Mouse (Mus musculus) lung, postnatal 0 days (tissue): ENCODE measurements around the gene Akap14. TPM values are rescaled to one million over a fixed set of nuclear protein-coding genes. Genes with fewer than 3 reads are reported as not detected.
"Not testable (repeated sequence)": the region's sequence is repeated elsewhere in the genome, so short reads cannot be mapped to it uniquely, and the experiment has no call there.

Experiments
- ATAC-seq: fragments of 200-750 bp; cut with Nextera tagmentation; 2 replicates; pipeline ENCODE4 v1.8.0; 2017; ENCODE audit warnings: moderate library complexity
- DNase-seq: peaks from one replicate; pipeline ENCODE4 v3.0.0-alpha.2; 2016; ENCODE audit warnings: low spot score
- H3K27ac ChIP-seq: fragments of 300-500 bp; sonication (generic); 2 replicates; pipeline ENCODE4 v1.5.1; 2014; ENCODE audit warnings: antibody characterized with exemption, mild to moderate bottlenecking, low read length, mixed read lengths
- H3K27me3 ChIP-seq: fragments of 300-500 bp; sonication (generic); replicated peaks from 2 replicates; pipeline ENCODE4 v1.6.1; 2014; ENCODE audit warnings: low read length, mixed read lengths; ENCODE audit not compliant: insufficient read depth
- H3K36me3 ChIP-seq: fragments of 300-500 bp; sonication (generic); 2 replicates; pipeline ENCODE4 v1.6.1; 2014; ENCODE audit warnings: low read length, mixed read lengths; ENCODE audit not compliant: insufficient read depth
- H3K4me1 ChIP-seq: fragments of 300-500 bp; sonication (generic); 2 replicates; pipeline ENCODE4 v1.6.1; 2014; ENCODE audit warnings: antibody characterized with exemption, low read depth, low read length, mixed read lengths; ENCODE audit not compliant: insufficient read depth
- H3K4me2 ChIP-seq: fragments of 300-500 bp; sonication (generic); replicated peaks from 2 replicates; pipeline ENCODE4 v1.6.1; 2014; ENCODE audit warnings: low read depth, mild to moderate bottlenecking, low read length, moderate library complexity, mixed read lengths
- H3K4me3 ChIP-seq: fragments of 300-500 bp; sonication (generic); 2 replicates; pipeline ENCODE4 v1.5.1; 2014; ENCODE audit warnings: low read depth, low read length
- H3K9ac ChIP-seq: fragments of 300-500 bp; sonication (generic); replicated peaks from 2 replicates; pipeline ENCODE4 v1.6.1; 2014; ENCODE audit warnings: low read depth, mild to moderate bottlenecking
- H3K9me3 ChIP-seq: fragments of 300-500 bp; sonication (generic); 2 replicates; pipeline ENCODE4 v1.6.1; 2016; ENCODE audit warnings: low read length, mixed read lengths
- CTCF ChIP-seq: IDR thresholded peaks from 2 replicates; pipeline ENCODE4 v1.5.1; 2016; ENCODE audit warnings: antibody characterized with exemption, mild to moderate bottlenecking
- EP300 ChIP-seq: IDR thresholded peaks from 2 replicates; pipeline ENCODE4 v1.6.1; 2016; ENCODE audit warnings: antibody characterized with exemption, mild to moderate bottlenecking, control low read depth
- WGBS: fragments of 180-500 bp; shearing (Covaris S2); extraction: QIAGEN DNeasy Blood & Tissue Kit; methylation state at CpG from one replicate; pipeline ENCODE4 v1.1.7; 2014; 5-methylcytosine and 5-hydroxymethylcytosine counted together
- polyA plus RNA-seq: library from polyadenylated mRNA; unstranded; fragments of >200 nt; fragmentation: Nextera tagmentation; extraction: Ambion mirVana; gene quantifications from 2 replicates; pipeline ENCODE4 v1.2.1, GENCODE M21; 2015

Akap14 gene
- 2.1 and 3.2 TPM in 2 replicates for polyA plus RNA-seq

DNA sequence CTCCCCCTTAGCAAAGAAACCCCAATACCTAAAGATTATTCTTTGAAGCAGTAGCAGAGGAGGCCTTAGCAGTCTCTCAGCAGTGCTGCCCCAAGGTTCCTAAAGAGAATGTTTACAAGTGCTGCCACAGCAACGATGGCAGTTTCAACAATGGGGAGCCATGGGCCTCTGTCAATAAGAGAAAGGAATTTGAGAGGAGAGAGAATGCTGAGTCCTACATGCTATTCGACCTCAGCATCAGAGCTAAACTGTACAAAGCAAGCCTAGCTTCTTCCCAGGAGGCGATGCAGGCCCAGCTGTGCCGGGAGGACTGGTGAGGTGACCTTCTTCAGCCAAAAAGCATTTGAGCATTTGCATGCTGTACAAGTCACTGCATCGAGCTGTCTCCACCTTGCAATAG lies at the start of gene Akap14:
Gene Akap14, minus strand, starts transcription at position 101 of the 400 bp plus-strand sequence.
- Histone ChIP-seq H3K9me3 (no peaks in the 10 kb centered on the region), H3K36me3 (no peaks in the 10 kb centered on the region), H3K4me1 (no peaks in the 10 kb centered on the region), H3K27me3 (no peaks in the 10 kb centered on the region), H3K9ac (no peak within 1 kb of the TSS), H3K4me2 (no peak within 1 kb of the TSS), H3K27ac (no peak within 1 kb of the TSS), H3K4me3 (no peak within 1 kb of the TSS)
- DNase-seq (no peak), ATAC-seq (no peak)
- WGBS: 53% methylated on average over 5 of the region's 5 CpGs
- TF ChIP-seq EP300 (no peak), CTCF (no peak)

DNA sequence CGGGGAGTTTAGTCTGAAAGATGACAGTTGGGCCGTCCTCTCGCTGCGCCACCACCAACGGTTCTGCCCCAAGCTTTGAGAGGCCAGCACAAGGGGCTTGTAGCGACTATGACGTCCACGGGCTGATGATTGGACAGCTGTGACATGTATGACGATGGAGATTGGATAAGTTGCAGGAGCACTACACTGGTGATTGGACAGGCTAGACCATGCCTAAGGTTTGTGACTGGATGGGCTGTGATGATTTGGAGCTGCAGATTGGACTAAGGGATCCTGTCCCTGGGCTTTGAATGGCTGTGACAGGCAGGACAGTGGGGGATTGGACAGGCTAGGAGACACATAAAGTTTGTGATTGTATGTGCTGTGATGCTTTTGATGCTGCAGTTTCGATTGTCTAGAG lies 42.3 kb upstream of the Akap14 start, which contains the start of gene Gm9:
Gene Gm9, minus strand, starts transcription at position 101 of the 400 bp plus-strand sequence.
- H3K36me3 ChIP-seq: no peaks in the 10 kb centered on the region
- 79% methylated on average over 10 of the region's 10 CpGs for WGBS
- DNase-seq (no peak), ATAC-seq (no peak)
- H3K4me2 ChIP-seq: no peak within 1 kb of the TSS
- H3K9me3 ChIP-seq: no peaks in the 10 kb centered on the region
- H3K27me3 ChIP-seq: no peaks in the 10 kb centered on the region
- H3K9ac ChIP-seq: no peak within 1 kb of the TSS
- no peak within 1 kb of the TSS for H3K4me3 ChIP-seq
- no peak within 1 kb of the TSS for H3K27ac ChIP-seq
- TF ChIP-seq EP300 (no peak), CTCF (no peak)
- H3K4me1 ChIP-seq: no peaks in the 10 kb centered on the region

DNA sequence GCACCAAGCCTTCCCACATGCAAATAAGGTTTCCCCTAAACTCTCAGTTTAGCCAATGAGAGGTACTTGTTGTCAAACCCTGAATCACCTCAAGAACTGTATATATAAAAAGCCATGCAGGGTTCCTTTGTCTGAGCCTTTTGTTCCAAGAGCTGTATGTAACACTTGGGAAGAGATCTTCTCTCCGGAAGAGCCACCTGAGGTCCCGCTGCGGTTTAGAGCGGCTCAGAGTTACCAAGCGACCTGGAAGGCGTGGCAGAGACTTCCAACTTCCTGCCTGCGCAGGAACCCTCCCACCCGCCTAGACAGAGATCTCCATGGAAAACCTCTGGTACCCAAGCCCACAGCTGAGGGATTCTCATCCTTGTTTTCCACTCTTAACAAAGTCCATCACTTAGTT lies 30.0 kb upstream of the Akap14 start:
- Histone ChIP-seq H3K9me3 (no peaks in the 10 kb centered on the region), H3K4me1 (no peaks in the 10 kb centered on the region), H3K36me3 (no peaks in the 10 kb centered on the region), H3K9ac (no peak overlapping the region), H3K27me3 (no peaks in the 10 kb centered on the region), H3K4me2 (no peak overlapping the region), H3K27ac (no peak overlapping the region), H3K4me3 (no peak overlapping the region)
- 56% methylated on average over 8 of the region's 8 CpGs for WGBS
- ATAC-seq: no peak
- no peak for DNase-seq
- TF ChIP-seq EP300 (no peak), CTCF (no peak)

DNA sequence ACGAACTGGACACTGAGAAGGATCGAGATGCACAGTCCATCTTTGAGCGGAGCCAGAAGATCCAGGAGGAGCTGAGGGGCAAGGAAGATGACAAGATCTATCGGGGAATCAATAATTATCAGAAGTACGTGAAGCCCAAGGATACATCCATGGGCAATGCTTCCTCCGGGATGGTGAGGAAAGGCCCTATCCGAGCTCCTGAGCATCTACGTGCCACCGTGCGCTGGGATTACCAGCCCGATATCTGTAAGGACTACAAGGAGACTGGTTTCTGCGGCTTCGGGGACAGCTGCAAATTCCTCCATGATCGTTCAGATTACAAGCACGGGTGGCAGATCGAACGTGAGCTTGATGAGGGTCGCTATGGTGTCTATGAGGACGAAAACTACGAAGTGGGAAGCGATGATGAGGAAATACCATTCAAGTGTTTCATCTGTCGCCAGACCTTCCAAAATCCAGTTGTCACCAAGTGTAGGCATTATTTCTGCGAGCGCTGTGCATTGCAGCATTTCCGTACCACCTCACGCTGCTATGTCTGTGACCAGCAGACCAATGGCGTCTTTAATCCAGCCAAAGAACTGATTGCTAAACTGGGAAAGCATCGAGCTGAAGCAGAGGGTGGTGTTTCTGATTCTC lies 23.2 kb upstream of the Akap14 start:
- Histone ChIP-seq H3K4me1 (no peaks in the 10 kb centered on the region), H3K9me3 (no peaks in the 10 kb centered on the region), H3K36me3 (no peaks in the 10 kb centered on the region), H3K4me3 (peak overlapping the region; percentile 52), H3K27me3 (no peaks in the 10 kb centered on the region), H3K27ac (peak overlapping the region; percentile 32; the same call in 1 of the 2 replicates), H3K9ac (peak overlapping the region; percentile 23; the same call in 1 of the 2 replicates), H3K4me2 (peak overlapping the region; percentile 61)
- ATAC-seq (no peak), DNase-seq (no peak)
- TF ChIP-seq EP300 (no peak), CTCF (no peak)
- WGBS: 17% methylated on average over 28 of the region's 28 CpGs

DNA sequence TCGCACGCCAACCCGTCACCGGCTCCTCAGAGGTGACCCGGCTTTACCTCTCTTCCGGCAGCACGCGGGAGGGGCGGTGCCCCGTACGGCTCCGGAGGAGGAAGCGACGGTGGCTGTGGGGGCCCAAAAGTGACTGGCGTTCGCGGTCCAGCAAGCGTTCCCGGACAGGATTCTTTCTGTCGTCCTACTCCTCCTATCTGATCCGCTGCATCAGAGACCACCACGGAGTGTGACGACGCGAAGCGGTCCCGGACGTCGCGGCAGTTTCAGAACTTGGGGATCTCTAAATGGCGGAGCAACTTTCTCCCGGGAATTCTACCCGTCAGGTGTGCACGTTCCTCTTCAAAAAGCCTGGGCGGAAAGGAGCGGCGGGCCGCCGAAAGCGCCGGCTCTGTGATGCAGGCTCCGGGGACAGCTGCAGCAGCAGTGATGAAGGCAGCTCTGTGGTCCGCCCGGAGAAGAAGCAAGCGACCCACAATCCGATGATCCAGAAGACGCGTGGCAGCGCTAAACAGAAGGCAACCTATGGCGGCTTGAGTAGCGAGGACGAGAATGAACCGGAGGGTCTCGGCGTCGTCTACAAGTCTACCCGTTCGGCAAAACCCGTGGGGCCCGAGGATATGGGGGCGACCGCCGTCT lies 22.6 kb upstream of the Akap14 start, which contains the start of the genes Ndufa1 and Rnf113a1:
Gene Ndufa1, minus strand, starts transcription at position 59 of the 639 bp plus-strand sequence.
Gene Rnf113a1, plus strand, starts transcription at position 141 of the 639 bp plus-strand sequence.
- TF ChIP-seq CTCF (no peak), EP300 (no peak)
- no peaks in the 10 kb centered on the region for H3K36me3 ChIP-seq
- ATAC-seq (peak; percentile 96), DNase-seq (peak; percentile 82)
- no peaks in the 10 kb centered on the region for H3K9me3 ChIP-seq
- peak within 1 kb of the TSS; percentile 52 for H3K4me3 ChIP-seq
- H3K4me1 ChIP-seq: no peaks in the 10 kb centered on the region
- peak within 1 kb of the TSS; percentile 23; the same call in 1 of the 2 replicates for H3K9ac ChIP-seq
- H3K27ac ChIP-seq: peak within 1 kb of the TSS; percentile 32; the same call in 1 of the 2 replicates
- WGBS: 19% methylated on average over 63 of the region's 63 CpGs
- peak within 1 kb of the TSS; percentile 61 for H3K4me2 ChIP-seq
- no peaks in the 10 kb centered on the region for H3K27me3 ChIP-seq

DNA sequence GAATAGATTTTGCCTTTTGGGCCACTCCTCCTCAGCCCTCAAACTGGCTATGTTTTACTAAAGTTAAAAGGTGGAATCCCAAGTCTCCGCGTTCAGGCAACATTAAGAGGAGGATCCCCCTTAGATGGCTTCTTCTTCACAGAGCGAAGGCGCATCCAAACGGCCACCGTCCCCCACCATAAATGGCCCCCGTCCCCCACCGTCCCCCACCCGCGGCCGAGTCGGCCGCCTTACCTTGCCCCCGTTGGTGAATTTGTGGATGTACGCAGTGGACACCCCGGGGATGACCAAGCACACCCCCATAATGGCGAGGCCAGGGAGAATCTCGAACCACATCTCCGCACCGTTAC lies 22.1 kb upstream of the Akap14 start:
- no peaks in the 10 kb centered on the region for H3K4me1 ChIP-seq
- peak overlapping the region; percentile 6; the same call in 1 of the 2 replicates for H3K9ac ChIP-seq
- DNase-seq (no peak), ATAC-seq (no peak; the same call in 1 of the 2 replicates)
- H3K36me3 ChIP-seq: no peaks in the 10 kb centered on the region
- H3K27me3 ChIP-seq: no peaks in the 10 kb centered on the region
- H3K4me3 ChIP-seq: peak overlapping the region; percentile 52
- H3K27ac ChIP-seq: peak overlapping the region; percentile 32; the same call in 1 of the 2 replicates
- no peaks in the 10 kb centered on the region for H3K9me3 ChIP-seq
- TF ChIP-seq EP300 (no peak), CTCF (no peak)
- WGBS: 31% methylated on average over 18 of the region's 20 CpGs
- peak overlapping the region; percentile 61 for H3K4me2 ChIP-seq

DNA sequence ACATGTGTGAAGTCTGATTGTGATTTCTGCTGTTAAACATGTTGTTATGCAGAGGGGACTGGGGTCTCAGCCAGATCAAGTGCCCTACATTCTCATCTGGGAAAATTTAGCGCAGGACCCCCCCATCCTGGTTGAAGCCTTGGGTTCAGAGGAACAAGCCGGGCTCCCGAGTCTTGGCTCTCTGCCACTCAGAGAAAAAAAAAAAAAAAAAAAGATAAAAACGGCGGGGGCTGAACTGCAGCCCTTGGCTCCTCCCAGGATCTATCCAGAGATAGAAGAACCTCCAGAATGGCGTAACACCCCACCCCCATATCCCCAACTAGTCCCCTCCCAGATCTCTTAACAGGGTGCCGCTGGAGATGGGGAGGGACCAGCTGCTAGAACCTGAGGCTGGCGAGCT lies 15.8 kb upstream of the Akap14 start:
- H3K4me1 ChIP-seq, H3K9me3 ChIP-seq, H3K27ac ChIP-seq, DNase-seq, ATAC-seq, H3K9ac ChIP-seq, H3K36me3 ChIP-seq, H3K4me3 ChIP-seq, H3K27me3 ChIP-seq: not testable (repeated sequence)
- H3K4me2 ChIP-seq: 0 out of 2 replicates have a peak overlapping the region, but pooled peaks have one; percentile 5
- WGBS: 55% methylated on average over 8 of the region's 8 CpGs
